Mouse (Mus musculus): ENCODE results near the gene Ccser2. TPM values are rescaled to one million over a fixed set of nuclear protein-coding genes. Genes with fewer than 3 reads are reported as not detected.

The Ccser2 gene
- polyA plus RNA-seq, 1 experiment from 2014 or later, result 37.6 TPM

DNA sequence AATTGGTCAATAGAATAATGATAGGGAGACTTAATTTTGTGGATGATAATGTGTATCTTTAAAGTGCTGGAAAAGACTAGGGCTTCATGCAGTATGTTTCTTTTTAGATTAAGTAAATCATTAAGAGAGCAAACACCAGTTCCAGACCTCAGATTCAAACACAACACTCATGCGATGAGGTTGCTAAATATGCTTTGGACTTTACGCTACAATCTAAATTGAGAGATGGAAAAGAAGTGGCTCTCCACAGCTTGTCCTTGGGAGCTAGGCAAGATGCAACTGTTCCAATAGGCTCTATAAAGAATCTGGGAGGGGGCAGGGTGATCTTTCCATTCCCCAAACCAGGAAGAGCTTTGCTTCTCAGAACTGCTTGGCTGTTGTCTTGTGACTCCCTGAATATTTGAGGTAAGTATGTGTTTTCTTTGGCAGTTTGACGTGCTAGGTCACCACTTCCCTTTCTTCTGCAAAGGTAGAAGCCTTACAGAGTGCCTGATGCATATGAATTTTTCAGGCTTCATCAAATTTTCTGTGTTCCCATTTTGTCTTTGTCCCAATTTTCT lies 1.4 kb upstream of the Ccser2 start:
- no peak for ATAC-seq (ENCODE audit: low FRiP score)
- H3K27me3 ChIP-seq, result no peaks in the 10 kb centered on the region
- H3K9me3 ChIP-seq, result no peaks in the 10 kb centered on the region
- no peak overlapping the region for H3K4me2 ChIP-seq
- no peak overlapping the region for H3K27ac ChIP-seq
- no peak overlapping the region for H3K4me3 ChIP-seq (replicated peaks)
- peaks cover 13% of the 10 kb centered on the region for H3K4me1 ChIP-seq
- WGBS, result 95% methylated on average over 3 of the region's 3 CpGs
- H3K9ac ChIP-seq, result no peak overlapping the region
- no peaks in the 10 kb centered on the region for H3K36me3 ChIP-seq (replicated peaks)

GRCm38 (mm10) chr14:36968076-36968627 lies 425 bp downstream of the Ccser2 start:
- peak; percentile 83 for ATAC-seq (ENCODE audit: low FRiP score)
- Histone ChIP-seq H3K9me3 (no peaks in the 10 kb centered on the region), H3K4me3 (replicated peaks) (peak overlapping the region; percentile 94), H3K27me3 (no peaks in the 10 kb centered on the region), H3K4me2 (peak overlapping the region; percentile 59), H3K27ac (peak overlapping the region; percentile 83), H3K9ac (peak overlapping the region; percentile 93), H3K4me1 (peaks cover 13% of the 10 kb centered on the region), H3K36me3 (replicated peaks) (no peaks in the 10 kb centered on the region)
- WGBS, result under 1% methylated on average over 46 of the region's 49 CpGs

GRCm38 (mm10) chr14:36965421-36965820 lies 3.2 kb downstream of the Ccser2 start:
- Histone ChIP-seq H3K36me3 (replicated peaks) (no peaks in the 10 kb centered on the region), H3K9me3 (no peaks in the 10 kb centered on the region), H3K27ac (no peak overlapping the region), H3K27me3 (no peaks in the 10 kb centered on the region), H3K9ac (no peak overlapping the region), H3K4me1 (peaks cover 13% of the 10 kb centered on the region), H3K4me3 (replicated peaks) (no peak overlapping the region), H3K4me2 (no peak overlapping the region)
- no peak for ATAC-seq (ENCODE audit: low FRiP score)
- WGBS, result 48% methylated on average over 3 of the region's 3 CpGs

GRCm38 (mm10) chr14:36962477-36962876 lies 6.1 kb downstream of the Ccser2 start:
- ATAC-seq (ENCODE audit: low FRiP score), result no peak
- Histone ChIP-seq H3K4me1 (peaks cover 10% of the 10 kb centered on the region), H3K36me3 (replicated peaks) (no peaks in the 10 kb centered on the region), H3K4me3 (replicated peaks) (no peak overlapping the region), H3K9me3 (no peaks in the 10 kb centered on the region), H3K9ac (no peak overlapping the region), H3K27me3 (no peaks in the 10 kb centered on the region), H3K27ac (no peak overlapping the region), H3K4me2 (no peak overlapping the region)
- WGBS, result 85% methylated on average over 2 of the region's 2 CpGs

DNA sequence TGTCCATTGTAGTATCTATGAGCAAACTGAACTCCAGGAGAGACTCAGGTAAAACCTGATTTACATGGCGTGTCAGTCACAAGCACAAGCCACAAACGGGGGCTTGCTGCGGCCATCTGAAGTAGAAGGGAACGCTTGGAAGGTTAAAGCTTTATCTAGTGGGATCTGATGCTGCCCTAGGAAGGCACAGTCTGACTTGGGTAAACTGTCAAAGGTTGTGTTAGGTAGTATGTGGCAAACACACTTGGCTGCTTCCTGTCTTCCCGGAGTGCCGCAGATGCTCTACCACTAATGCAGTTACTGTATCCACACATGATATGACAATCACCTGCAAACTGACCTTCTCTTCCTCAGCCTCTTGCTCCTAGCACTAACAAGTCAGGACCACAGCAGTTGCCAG lies 10.9 kb downstream of the Ccser2 start:
- Histone ChIP-seq H3K27me3 (no peaks in the 10 kb centered on the region), H3K36me3 (replicated peaks) (no peaks in the 10 kb centered on the region), H3K4me1 (no peaks in the 10 kb centered on the region), H3K9ac (no peak overlapping the region), H3K4me2 (no peak overlapping the region), H3K27ac (no peak overlapping the region), H3K9me3 (no peaks in the 10 kb centered on the region), H3K4me3 (replicated peaks) (no peak overlapping the region)
- 96% methylated on average over 6 of the region's 6 CpGs for WGBS
- ATAC-seq (ENCODE audit: low FRiP score), result no peak

- Histone ChIP-seq H3K27me3 (no peaks in the 10 kb centered on the region), H3K4me1 (no peaks in the 10 kb centered on the region), H3K4me3 (replicated peaks) (no peak overlapping the region), H3K27ac (no peak overlapping the region), H3K9me3 (no peaks in the 10 kb centered on the region), H3K4me2 (no peak overlapping the region), H3K36me3 (replicated peaks) (no peaks in the 10 kb centered on the region), H3K9ac (no peak overlapping the region)
- WGBS, result 88% methylated on average over 6 of the region's 6 CpGs
- ATAC-seq (ENCODE audit: low FRiP score), result no peak
Measured at GRCm38 (mm10) chr14:36957261-36957660, 11.3 kb downstream of the Ccser2 start.

DNA sequence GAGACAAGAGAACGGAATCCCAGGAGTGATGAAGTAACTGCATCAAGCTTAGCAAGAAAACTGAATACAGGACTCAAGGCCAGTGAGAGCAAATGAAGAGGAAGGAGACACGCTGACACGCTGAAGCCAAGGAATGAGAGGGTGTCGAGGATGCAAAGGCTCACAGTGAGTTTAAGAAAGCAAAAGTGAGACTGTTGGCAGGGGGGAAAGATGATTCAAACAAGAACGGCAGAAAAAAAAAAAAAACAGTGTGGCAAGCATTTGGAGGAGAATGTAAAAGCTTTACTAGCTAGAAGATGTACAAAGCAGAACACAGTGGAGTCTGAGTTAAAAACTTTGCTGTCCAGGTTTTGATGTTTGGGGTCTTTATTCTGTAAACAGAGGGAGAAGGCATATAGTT lies 11.9 kb downstream of the Ccser2 start:
- H3K9ac ChIP-seq, result no peak overlapping the region
- 76% methylated on average over 5 of the region's 5 CpGs for WGBS
- no peak overlapping the region for H3K27ac ChIP-seq
- no peak overlapping the region for H3K4me2 ChIP-seq
- H3K4me3 ChIP-seq (replicated peaks), result no peak overlapping the region
- no peak for ATAC-seq (ENCODE audit: low FRiP score)
- no peaks in the 10 kb centered on the region for H3K4me1 ChIP-seq
- no peaks in the 10 kb centered on the region for H3K27me3 ChIP-seq
- no peaks in the 10 kb centered on the region for H3K36me3 ChIP-seq (replicated peaks)
- no peaks in the 10 kb centered on the region for H3K9me3 ChIP-seq

DNA sequence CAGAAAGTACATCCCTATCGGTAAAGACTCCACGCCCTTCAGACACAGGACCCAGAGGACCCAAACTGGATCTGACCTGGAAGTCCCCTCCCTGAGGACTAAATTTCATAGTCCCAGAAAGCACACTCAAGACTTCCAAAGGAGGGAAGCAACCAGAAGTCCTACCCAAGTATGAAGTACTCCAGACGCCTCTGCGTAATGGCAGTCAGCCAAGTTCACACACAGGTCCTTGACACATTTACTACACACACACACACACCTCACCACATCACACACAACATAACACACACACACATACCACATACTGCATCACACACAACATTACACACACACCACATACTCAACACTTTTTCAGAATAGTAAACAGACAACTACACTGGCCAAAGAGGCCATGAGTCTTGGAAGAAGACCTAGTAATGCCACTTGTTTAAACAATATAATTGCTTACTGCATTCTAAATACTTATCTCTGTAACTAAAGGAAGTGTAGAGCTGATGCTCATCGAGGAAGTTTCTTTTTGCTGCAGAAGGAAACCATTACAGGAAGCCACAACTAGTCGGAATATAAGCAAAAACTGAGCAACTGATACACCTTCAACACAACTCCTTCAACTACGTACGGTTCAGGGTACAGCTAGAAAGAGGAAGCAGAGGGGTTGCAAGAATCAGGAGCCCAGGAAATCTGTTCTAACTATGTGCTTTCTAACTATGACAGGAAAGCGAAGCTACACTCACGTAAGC lies 15.7 kb downstream of the Ccser2 start:
- no peak overlapping the region for H3K9ac ChIP-seq
- no peak overlapping the region for H3K27ac ChIP-seq
- no peaks in the 10 kb centered on the region for H3K27me3 ChIP-seq
- no peaks in the 10 kb centered on the region for H3K36me3 ChIP-seq (replicated peaks)
- H3K9me3 ChIP-seq, result no peaks in the 10 kb centered on the region
- no peak for ATAC-seq (ENCODE audit: low FRiP score)
- no peak overlapping the region for H3K4me3 ChIP-seq (replicated peaks)
- H3K4me2 ChIP-seq, result no peak overlapping the region
- WGBS, result 92% methylated on average over 10 of the region's 10 CpGs
- H3K4me1 ChIP-seq, result no peaks in the 10 kb centered on the region

GRCm38 (mm10) chr14:36952142-36952541 lies 16.4 kb downstream of the Ccser2 start:
- no peaks in the 10 kb centered on the region for H3K4me1 ChIP-seq
- no peak overlapping the region for H3K9ac ChIP-seq
- no peaks in the 10 kb centered on the region for H3K27me3 ChIP-seq
- H3K9me3 ChIP-seq, result no peaks in the 10 kb centered on the region
- WGBS, result 28% methylated on average over 2 of the region's 2 CpGs
- no peaks in the 10 kb centered on the region for H3K36me3 ChIP-seq (replicated peaks)
- H3K27ac ChIP-seq, result no peak overlapping the region
- peak; percentile 39; the same call in 1 of the 2 replicates for ATAC-seq (ENCODE audit: low FRiP score)
- H3K4me3 ChIP-seq (replicated peaks), result no peak overlapping the region
- H3K4me2 ChIP-seq, result no peak overlapping the region

GRCm38 (mm10) chr14:36942716-36943115 lies 25.9 kb downstream of the Ccser2 start:
- no peak for ATAC-seq (ENCODE audit: low FRiP score)
- Histone ChIP-seq H3K27me3 (no peaks in the 10 kb centered on the region), H3K9me3 (no peaks in the 10 kb centered on the region), H3K27ac (no peak overlapping the region), H3K9ac (no peak overlapping the region), H3K36me3 (replicated peaks) (peaks cover 11% of the 10 kb centered on the region; the same call in 1 of the 2 replicates), H3K4me1 (no peaks in the 10 kb centered on the region), H3K4me2 (no peak overlapping the region), H3K4me3 (replicated peaks) (no peak overlapping the region)
- 60% methylated on average over 5 of the region's 5 CpGs for WGBS

DNA sequence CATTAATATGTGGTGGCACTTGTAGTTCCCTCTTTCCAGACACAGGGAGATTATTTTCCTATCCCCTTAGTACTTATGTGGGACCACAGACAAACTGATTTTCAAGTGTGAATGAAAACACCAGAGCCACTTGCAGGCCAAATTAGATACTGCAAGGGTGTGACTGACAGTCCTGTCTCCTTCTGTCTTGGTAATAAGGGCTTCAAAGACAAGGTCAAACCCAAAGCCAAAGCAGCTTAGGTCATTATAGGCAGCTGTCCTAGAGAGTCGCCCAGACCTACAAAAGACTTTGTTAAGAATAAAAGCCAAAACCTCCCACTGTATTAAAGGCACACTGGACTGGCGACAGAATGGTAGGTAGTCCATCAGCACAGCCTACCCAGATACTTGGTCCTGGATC lies 30.6 kb downstream of the Ccser2 start:
- WGBS, result 56% methylated on average over 2 of the region's 2 CpGs
- H3K9ac ChIP-seq, result no peak overlapping the region
- ATAC-seq (ENCODE audit: low FRiP score), result no peak
- no peak overlapping the region for H3K4me3 ChIP-seq (replicated peaks)
- H3K4me1 ChIP-seq, result no peaks in the 10 kb centered on the region
- no peaks in the 10 kb centered on the region for H3K27me3 ChIP-seq
- H3K36me3 ChIP-seq (replicated peaks), result peaks cover 14% of the 10 kb centered on the region; the same call in 1 of the 2 replicates
- H3K9me3 ChIP-seq, result no peaks in the 10 kb centered on the region
- no peak overlapping the region for H3K27ac ChIP-seq
- no peak overlapping the region for H3K4me2 ChIP-seq

- Histone ChIP-seq H3K27me3 (no peaks in the 10 kb centered on the region), H3K36me3 (replicated peaks) (peaks cover 14% of the 10 kb centered on the region; the same call in 1 of the 2 replicates), H3K9me3 (no peaks in the 10 kb centered on the region), H3K9ac (no peak overlapping the region), H3K4me1 (no peaks in the 10 kb centered on the region), H3K4me3 (replicated peaks) (no peak overlapping the region), H3K27ac (no peak overlapping the region), H3K4me2 (no peak overlapping the region)
- peak; percentile 33; the same call in 1 of the 2 replicates for ATAC-seq (ENCODE audit: low FRiP score)
- 76% methylated on average over 7 of the region's 7 CpGs for WGBS
Measured at GRCm38 (mm10) chr14:36937080-36937878, 31.3 kb downstream of the Ccser2 start.
